Mouse (Mus musculus): ENCODE data around the gene Slc25a24. TPM values are rescaled to one million over a fixed set of nuclear protein-coding genes. Genes with fewer than 3 reads are reported as not detected.
A peak's percentile ranks its signal among the peaks of the same experiment; 100 is the strongest.

The Slc25a24 gene
- polyA plus RNA-seq, 1 experiment from 2014 or later: 49.5 TPM

- no peak overlapping the region for H3K27ac ChIP-seq (replicated peaks)
- 83% methylated on average over 2 of the region's 2 CpGs for WGBS
- no peak overlapping the region for H3K4me2 ChIP-seq (replicated peaks)
- no peak overlapping the region for H3K9ac ChIP-seq
- no peaks in the 10 kb centered on the region for H3K9me3 ChIP-seq (replicated peaks)
- no peaks in the 10 kb centered on the region for H3K4me1 ChIP-seq
- no peaks in the 10 kb centered on the region for H3K27me3 ChIP-seq
- H3K4me3 ChIP-seq (replicated peaks): no peak overlapping the region
- H3K36me3 ChIP-seq: peaks cover 17% of the 10 kb centered on the region
- no peak for ATAC-seq (ENCODE audit: insufficient number of reproducible peaks, low FRiP score, low TSS enrichment, low read depth)
Observed at GRCm38 (mm10) chr3:109169121-109169520, 46.2 kb downstream of the Slc25a24 start.

DNA sequence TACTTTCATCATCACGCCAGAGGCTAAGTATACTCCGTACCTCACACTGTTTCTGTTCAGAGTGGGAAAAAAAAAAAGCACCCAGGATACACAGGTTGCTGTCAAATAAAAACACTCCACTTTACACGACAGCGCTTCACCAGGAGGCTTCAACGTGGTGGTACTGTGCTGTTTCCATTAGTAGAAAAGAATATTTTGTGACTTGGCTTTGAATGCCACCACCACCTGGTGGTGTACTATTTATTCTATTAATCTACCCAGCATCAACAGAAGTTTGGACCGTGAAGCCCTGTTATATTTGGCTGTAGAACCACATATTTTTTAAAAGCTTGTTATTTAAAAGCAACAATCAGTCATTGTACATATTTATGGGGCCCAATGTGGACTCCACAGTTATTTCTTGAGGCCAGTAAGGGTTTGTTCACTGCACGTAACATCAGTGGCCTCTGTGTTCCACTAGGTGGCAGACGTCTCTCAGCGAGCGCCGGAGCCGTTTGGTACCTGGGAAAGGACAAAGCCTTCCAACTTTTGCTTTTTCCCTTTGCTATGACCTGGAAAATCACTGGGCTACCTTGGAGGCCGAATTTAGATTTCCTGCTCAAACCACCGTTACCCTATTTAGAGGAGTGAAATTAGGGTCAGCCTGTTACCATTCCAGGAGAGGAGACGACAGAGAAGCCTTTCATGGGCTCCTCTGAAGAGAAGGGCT lies 48.3 kb downstream of the Slc25a24 start:
- 25% methylated on average over 15 of the region's 15 CpGs for WGBS

DNA sequence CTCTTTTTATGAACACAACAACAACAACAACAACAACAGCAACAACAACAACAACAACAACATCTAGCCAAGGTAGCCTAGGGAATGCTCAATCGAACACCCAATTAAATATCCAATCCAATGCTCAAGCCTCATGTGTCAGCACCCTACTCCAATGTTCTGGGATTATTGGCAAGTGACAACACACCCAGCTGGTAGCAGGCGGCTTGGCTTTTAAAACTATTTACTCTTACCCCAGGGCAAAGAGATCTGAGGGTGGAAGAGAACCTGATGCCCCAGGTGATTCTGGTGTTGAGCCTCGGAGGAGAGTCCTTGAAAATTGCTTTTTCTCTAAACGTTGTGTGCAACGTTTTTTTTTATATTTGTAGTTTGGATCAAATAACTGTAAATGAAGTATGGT lies 51.4 kb downstream of the Slc25a24 start:
- no peak for ATAC-seq (ENCODE audit: insufficient number of reproducible peaks, low FRiP score, low TSS enrichment, low read depth)
- H3K9me3 ChIP-seq (replicated peaks): no peaks in the 10 kb centered on the region
- H3K36me3 ChIP-seq: peaks cover 4% of the 10 kb centered on the region; the same call in 1 of the 2 replicates
- peaks cover 6% of the 10 kb centered on the region; the same call in 1 of the 2 replicates for H3K4me1 ChIP-seq
- no peak overlapping the region for H3K27ac ChIP-seq (replicated peaks)
- H3K27me3 ChIP-seq: no peaks in the 10 kb centered on the region
- 62% methylated on average over 5 of the region's 5 CpGs for WGBS
- no peak overlapping the region for H3K4me2 ChIP-seq (replicated peaks)
- H3K9ac ChIP-seq: no peak overlapping the region
- no peak overlapping the region for H3K4me3 ChIP-seq (replicated peaks)

More for the DNA sequence above, 48.3 kb downstream of the Slc25a24 start:
- no peak overlapping the region for H3K4me3 ChIP-seq (replicated peaks)
- no peak overlapping the region for H3K4me2 ChIP-seq (replicated peaks)
- ATAC-seq (ENCODE audit: insufficient number of reproducible peaks, low FRiP score, low TSS enrichment, low read depth): peak; percentile 48; the same call in 1 of the 2 replicates
- no peaks in the 10 kb centered on the region for H3K4me1 ChIP-seq
- no peaks in the 10 kb centered on the region for H3K27me3 ChIP-seq
- H3K9ac ChIP-seq: no peak overlapping the region
- H3K9me3 ChIP-seq (replicated peaks): no peaks in the 10 kb centered on the region
- no peak overlapping the region for H3K27ac ChIP-seq (replicated peaks)
- peaks cover 7% of the 10 kb centered on the region for H3K36me3 ChIP-seq

- Histone ChIP-seq H3K9me3 (replicated peaks) (no peaks in the 10 kb centered on the region), H3K9ac (no peak overlapping the region), H3K27me3 (no peaks in the 10 kb centered on the region), H3K4me2 (replicated peaks) (no peak overlapping the region), H3K4me1 (peaks cover 6% of the 10 kb centered on the region; the same call in 1 of the 2 replicates), H3K36me3 (no peaks in the 10 kb centered on the region), H3K27ac (replicated peaks) (no peak overlapping the region), H3K4me3 (replicated peaks) (no peak overlapping the region)
- 43% methylated on average over 6 of the region's 6 CpGs for WGBS
- no peak for ATAC-seq (ENCODE audit: insufficient number of reproducible peaks, low FRiP score, low TSS enrichment, low read depth)
Observed at GRCm38 (mm10) chr3:109178705-109179104, 55.8 kb downstream of the Slc25a24 start.

DNA sequence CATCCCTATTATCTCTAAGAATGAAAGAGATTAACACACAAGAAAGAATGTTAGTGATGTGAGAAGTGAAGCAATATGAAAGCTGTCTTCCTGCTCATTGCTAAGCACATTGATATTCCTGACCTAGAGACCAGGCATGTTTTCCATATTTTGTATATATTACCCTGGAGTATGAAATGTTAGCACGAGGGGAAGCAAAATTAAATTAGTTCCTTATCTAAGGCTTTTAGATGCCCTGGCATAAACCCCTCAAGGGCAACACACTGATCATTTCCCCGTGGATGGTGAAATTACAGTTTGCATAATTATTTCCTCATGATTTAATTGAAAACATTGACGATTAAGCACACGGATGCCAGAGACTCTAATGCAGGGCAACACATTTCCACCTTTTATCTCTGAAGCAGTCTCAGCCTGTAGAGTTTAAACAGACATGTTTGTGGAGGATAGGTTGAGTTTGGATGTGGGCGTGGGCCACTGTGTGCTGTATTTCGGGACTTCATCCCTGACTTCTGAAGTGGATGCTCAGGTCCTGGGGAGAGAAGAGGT lies 56.7 kb downstream of the Slc25a24 start:
- 32% methylated on average over 6 of the region's 6 CpGs for WGBS
- Histone ChIP-seq H3K4me1 (peaks cover 6% of the 10 kb centered on the region; the same call in 1 of the 2 replicates), H3K9me3 (replicated peaks) (no peaks in the 10 kb centered on the region), H3K36me3 (no peaks in the 10 kb centered on the region), H3K4me3 (replicated peaks) (no peak overlapping the region), H3K27ac (replicated peaks) (no peak overlapping the region), H3K9ac (no peak overlapping the region), H3K4me2 (replicated peaks) (no peak overlapping the region), H3K27me3 (no peaks in the 10 kb centered on the region)
- ATAC-seq (ENCODE audit: insufficient number of reproducible peaks, low FRiP score, low TSS enrichment, low read depth): no peak

DNA sequence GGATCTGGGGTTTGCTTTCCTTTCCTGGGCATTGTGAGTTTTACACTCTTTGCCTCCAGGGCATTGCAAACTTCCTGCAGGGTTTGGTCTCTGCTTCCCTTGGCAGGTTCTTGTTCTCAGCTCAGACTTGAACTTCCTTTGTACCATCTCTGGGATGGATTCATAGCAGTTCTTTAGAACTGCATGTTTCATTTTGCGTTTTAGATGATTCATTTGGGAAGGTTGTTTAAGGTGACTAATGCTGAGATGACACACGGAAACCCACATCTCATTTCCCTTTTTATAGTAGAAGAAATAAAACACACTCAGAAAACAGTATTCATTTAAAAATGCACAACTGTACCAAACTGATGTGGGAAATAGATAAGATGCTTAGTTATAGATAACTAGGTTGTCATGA lies 73.2 kb downstream of the Slc25a24 start:
- Histone ChIP-seq H3K27me3 (no peaks in the 10 kb centered on the region), H3K36me3 (no peaks in the 10 kb centered on the region), H3K9ac (no peak overlapping the region), H3K4me2 (replicated peaks) (no peak overlapping the region), H3K4me1 (no peaks in the 10 kb centered on the region), H3K9me3 (replicated peaks) (no peaks in the 10 kb centered on the region), H3K27ac (replicated peaks) (no peak overlapping the region), H3K4me3 (replicated peaks) (no peak overlapping the region)
- ATAC-seq (ENCODE audit: insufficient number of reproducible peaks, low FRiP score, low TSS enrichment, low read depth): no peak
- WGBS: 81% methylated on average over 2 of the region's 2 CpGs

GRCm38 (mm10) chr3:109199280-109199679 lies 76.3 kb downstream of the Slc25a24 start:
- H3K4me2 ChIP-seq (replicated peaks): no peak overlapping the region
- no peak overlapping the region for H3K4me3 ChIP-seq (replicated peaks)
- ATAC-seq (ENCODE audit: insufficient number of reproducible peaks, low FRiP score, low TSS enrichment, low read depth): no peak
- H3K9ac ChIP-seq: no peak overlapping the region
- no peaks in the 10 kb centered on the region for H3K4me1 ChIP-seq
- no peaks in the 10 kb centered on the region for H3K27me3 ChIP-seq
- no peak overlapping the region for H3K27ac ChIP-seq (replicated peaks)
- WGBS: 89% methylated on average over 1 of the region's 1 CpGs
- H3K9me3 ChIP-seq (replicated peaks): no peaks in the 10 kb centered on the region
- no peaks in the 10 kb centered on the region for H3K36me3 ChIP-seq

DNA sequence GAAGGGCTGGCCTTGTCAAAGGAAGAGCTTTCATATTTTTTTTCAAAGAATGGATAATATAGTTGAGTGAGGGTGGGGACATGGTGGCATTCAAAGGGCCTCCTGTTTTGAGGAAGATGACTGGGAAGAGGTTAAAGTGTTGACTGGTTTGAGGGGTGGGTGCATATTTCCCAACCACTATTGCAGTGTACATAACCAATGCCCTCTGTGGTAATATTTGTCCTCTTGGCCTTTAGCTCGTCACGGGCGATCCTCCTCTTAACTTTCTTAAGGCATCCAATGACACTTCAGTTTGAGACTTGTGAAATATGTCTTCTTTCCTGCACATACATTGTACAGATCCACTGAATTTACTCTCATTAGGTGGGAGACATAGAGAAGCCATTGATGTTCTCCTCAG lies 89.4 kb downstream of the Slc25a24 start:
- no peak for ATAC-seq (ENCODE audit: insufficient number of reproducible peaks, low FRiP score, low TSS enrichment, low read depth)
- WGBS: 89% methylated on average over 3 of the region's 3 CpGs
- Histone ChIP-seq H3K9me3 (replicated peaks) (no peaks in the 10 kb centered on the region), H3K36me3 (no peaks in the 10 kb centered on the region), H3K27ac (replicated peaks) (no peak overlapping the region), H3K9ac (no peak overlapping the region), H3K4me1 (no peaks in the 10 kb centered on the region), H3K27me3 (no peaks in the 10 kb centered on the region), H3K4me3 (replicated peaks) (no peak overlapping the region), H3K4me2 (replicated peaks) (no peak overlapping the region)

- H3K9ac ChIP-seq: no peak overlapping the region
- H3K4me3 ChIP-seq (replicated peaks): no peak overlapping the region
- no peak overlapping the region for H3K27ac ChIP-seq (replicated peaks)
- no peaks in the 10 kb centered on the region for H3K4me1 ChIP-seq
- no peaks in the 10 kb centered on the region for H3K36me3 ChIP-seq
- no peak for ATAC-seq (ENCODE audit: insufficient number of reproducible peaks, low FRiP score, low TSS enrichment, low read depth)
- no peak overlapping the region for H3K4me2 ChIP-seq (replicated peaks)
- H3K27me3 ChIP-seq: no peaks in the 10 kb centered on the region
- no peaks in the 10 kb centered on the region for H3K9me3 ChIP-seq (replicated peaks)
Observed at GRCm38 (mm10) chr3:109216352-109216751, 93.4 kb downstream of the Slc25a24 start.

Other genes with a start within 250 kb of the Slc25a24 start
- gene Fndc7, start 233.1 kb upstream of the Slc25a24 start, polyA plus RNA-seq (2015; fragmentation: Nextera tagmentation; extraction: Ambion mirVana): 0.70 and 0.94 TPM in 2 replicates
- 78.5 and 85.1 TPM in 2 replicates for gene Prpf38b, start 211.4 kb upstream of the Slc25a24 start, polyA plus RNA-seq (2015; fragmentation: Nextera tagmentation; extraction: Ambion mirVana)
- gene Henmt1, start 183.3 kb upstream of the Slc25a24 start, polyA plus RNA-seq (2015; fragmentation: Nextera tagmentation; extraction: Ambion mirVana): 0.77 and 0.80 TPM in 2 replicates
- gene Gm9857, start 182.7 kb upstream of the Slc25a24 start, polyA plus RNA-seq (2015; fragmentation: Nextera tagmentation; extraction: Ambion mirVana): 0.67 and 0.80 TPM in 2 replicates
- 10.7 and 12.9 TPM in 2 replicates for gene Fam102b, start 95.5 kb upstream of the Slc25a24 start, polyA plus RNA-seq (2015; fragmentation: Nextera tagmentation; extraction: Ambion mirVana)
- gene Slc25a54, start 42.7 kb upstream of the Slc25a24 start, polyA plus RNA-seq (2015; fragmentation: Nextera tagmentation; extraction: Ambion mirVana): not detected in 2 replicates
- gene Vav3, start 217.5 kb downstream of the Slc25a24 start, polyA plus RNA-seq (2015; fragmentation: Nextera tagmentation; extraction: Ambion mirVana): 24.1 and 27.7 TPM in 2 replicates